Mouse (Mus musculus): ENCODE measurements around the gene Pard3.

DNA sequence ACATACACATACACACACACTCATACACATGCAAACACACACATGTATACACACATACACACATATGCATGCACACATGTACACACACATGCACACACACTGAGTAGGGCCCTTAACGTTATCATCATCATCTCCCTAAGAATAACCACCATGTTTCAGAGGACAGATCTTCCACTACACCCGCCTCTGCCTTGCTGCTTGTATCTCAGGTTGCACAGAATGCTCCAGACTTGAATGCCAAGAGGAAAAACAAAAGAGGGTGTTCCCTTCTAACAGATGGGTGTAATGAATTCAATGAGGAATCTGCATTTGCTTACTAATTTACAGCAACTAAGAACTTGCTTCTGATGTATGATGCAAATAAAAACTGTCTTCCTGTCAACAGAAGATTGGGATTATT is 519.7 kb downstream of the Pard3 start:
- no peak for TF ChIP-seq POLR2A (IDR thresholded peaks at IDR 0.05; ENCODE audit: low read depth, low read length)
- TF ChIP-seq CTCF (conservative IDR thresholded peaks at IDR 0.05; ENCODE audit: insufficient read depth, insufficient read length, low read depth, low read length): no peak
